Mouse (Mus musculus): Measurements from ENCODE around the gene Fmo5. TPM values are rescaled to one million over a fixed set of nuclear protein-coding genes. Genes with fewer than 3 reads are reported as not detected.

Gene Fmo5
- polyA plus RNA-seq (2011; ENCODE audit: insufficient read depth, insufficient read length, low read depth, missing spikeins) = 1.3 and 2.0 TPM in 2 replicates

GRCm38 (mm10) chr3:97628391-97629001 is at the start of gene Fmo5:
Gene Fmo5, plus strand, starts transcription at chr3:97628804.
- TF ChIP-seq CTCF (IDR thresholded peaks at IDR 0.05; ENCODE audit: low read depth, low read length) (no peak), EP300 (IDR thresholded peaks at IDR 0.05; ENCODE audit: insufficient read depth, low read depth, low read length) (no peak), POLR2A (IDR thresholded peaks at IDR 0.05; ENCODE audit: insufficient read depth, low read length) (no peak)
- Histone ChIP-seq H3K27me3 (ENCODE audit: control insufficient read depth, insufficient read depth, low read length, poor library complexity, severe bottlenecking) (no peaks in the 10 kb centered on the region), H3K9ac (ENCODE audit: low read depth, poor library complexity, severe bottlenecking) (no peak within 1 kb of the TSS; the same call in 1 of the 2 replicates), H3K27ac (ENCODE audit: insufficient read depth, low read length) (no peak within 1 kb of the TSS), H3K4me1 (ENCODE audit: control insufficient read depth, insufficient read depth, low read length) (no peaks in the 10 kb centered on the region), H3K9me3 (replicated peaks; ENCODE audit: control insufficient read depth, insufficient read depth, low read length, poor library complexity, severe bottlenecking) (no peaks in the 10 kb centered on the region), H3K4me3 (ENCODE audit: low read depth, low read length) (peak within 1 kb of the TSS; percentile 41), H3K36me3 (ENCODE audit: control insufficient read depth, insufficient read depth, low read length, poor library complexity, severe bottlenecking) (no peaks in the 10 kb centered on the region)

GRCm38 (mm10) chr3:97585383-97586160 is 43.0 kb upstream of the Fmo5 start:
- Histone ChIP-seq H3K4me3 (ENCODE audit: low read depth, low read length) (no peak overlapping the region), H3K27me3 (ENCODE audit: control insufficient read depth, insufficient read depth, low read length, poor library complexity, severe bottlenecking) (no peaks in the 10 kb centered on the region), H3K36me3 (ENCODE audit: control insufficient read depth, insufficient read depth, low read length, poor library complexity, severe bottlenecking) (no peaks in the 10 kb centered on the region), H3K4me1 (ENCODE audit: control insufficient read depth, insufficient read depth, low read length) (no peaks in the 10 kb centered on the region), H3K27ac (ENCODE audit: insufficient read depth, low read length) (no peak overlapping the region), H3K9me3 (replicated peaks; ENCODE audit: control insufficient read depth, insufficient read depth, low read length, poor library complexity, severe bottlenecking) (no peaks in the 10 kb centered on the region), H3K9ac (ENCODE audit: low read depth, poor library complexity, severe bottlenecking) (no peak overlapping the region)
- TF ChIP-seq CTCF (IDR thresholded peaks at IDR 0.05; ENCODE audit: low read depth, low read length) (peak; percentile 67), POLR2A (IDR thresholded peaks at IDR 0.05; ENCODE audit: insufficient read depth, low read length) (no peak)

GRCm38 (mm10) chr3:97587656-97588055 is 40.9 kb upstream of the Fmo5 start:
- Histone ChIP-seq H3K4me3 (ENCODE audit: low read depth, low read length) (no peak overlapping the region), H3K36me3 (ENCODE audit: control insufficient read depth, insufficient read depth, low read length, poor library complexity, severe bottlenecking) (no peaks in the 10 kb centered on the region; the same call in 1 of the 2 replicates), H3K27ac (ENCODE audit: insufficient read depth, low read length) (no peak overlapping the region), H3K4me1 (ENCODE audit: control insufficient read depth, insufficient read depth, low read length) (no peaks in the 10 kb centered on the region), H3K27me3 (ENCODE audit: control insufficient read depth, insufficient read depth, low read length, poor library complexity, severe bottlenecking) (no peaks in the 10 kb centered on the region), H3K9ac (ENCODE audit: low read depth, poor library complexity, severe bottlenecking) (no peak overlapping the region), H3K9me3 (replicated peaks; ENCODE audit: control insufficient read depth, insufficient read depth, low read length, poor library complexity, severe bottlenecking) (no peaks in the 10 kb centered on the region)
- no peak for TF ChIP-seq EP300 (IDR thresholded peaks at IDR 0.05; ENCODE audit: insufficient read depth, low read depth, low read length)
- no peak for TF ChIP-seq POLR2A (IDR thresholded peaks at IDR 0.05; ENCODE audit: insufficient read depth, low read length)
- TF ChIP-seq CTCF (IDR thresholded peaks at IDR 0.05; ENCODE audit: low read depth, low read length) = no peak

GRCm38 (mm10) chr3:97590699-97591098 is 37.9 kb upstream of the Fmo5 start:
- H3K4me1 ChIP-seq (ENCODE audit: control insufficient read depth, insufficient read depth, low read length) = no peaks in the 10 kb centered on the region
- no peak overlapping the region for H3K4me3 ChIP-seq (ENCODE audit: low read depth, low read length)
- no peaks in the 10 kb centered on the region; the same call in 1 of the 2 replicates for H3K36me3 ChIP-seq (ENCODE audit: control insufficient read depth, insufficient read depth, low read length, poor library complexity, severe bottlenecking)
- no peak overlapping the region for H3K27ac ChIP-seq (ENCODE audit: insufficient read depth, low read length)
- no peaks in the 10 kb centered on the region for H3K27me3 ChIP-seq (ENCODE audit: control insufficient read depth, insufficient read depth, low read length, poor library complexity, severe bottlenecking)
- no peak overlapping the region for H3K9ac ChIP-seq (ENCODE audit: low read depth, poor library complexity, severe bottlenecking)
- TF ChIP-seq EP300 (IDR thresholded peaks at IDR 0.05; ENCODE audit: insufficient read depth, low read depth, low read length) (no peak), CTCF (IDR thresholded peaks at IDR 0.05; ENCODE audit: low read depth, low read length) (no peak), POLR2A (IDR thresholded peaks at IDR 0.05; ENCODE audit: insufficient read depth, low read length) (no peak)
- H3K9me3 ChIP-seq (replicated peaks; ENCODE audit: control insufficient read depth, insufficient read depth, low read length, poor library complexity, severe bottlenecking) = no peaks in the 10 kb centered on the region

GRCm38 (mm10) chr3:97593089-97593488 is 35.5 kb upstream of the Fmo5 start:
- H3K9me3 ChIP-seq (replicated peaks; ENCODE audit: control insufficient read depth, insufficient read depth, low read length, poor library complexity, severe bottlenecking) = no peaks in the 10 kb centered on the region
- TF ChIP-seq CTCF (IDR thresholded peaks at IDR 0.05; ENCODE audit: low read depth, low read length) = no peak
- TF ChIP-seq EP300 (IDR thresholded peaks at IDR 0.05; ENCODE audit: insufficient read depth, low read depth, low read length) = no peak
- no peak for TF ChIP-seq POLR2A (IDR thresholded peaks at IDR 0.05; ENCODE audit: insufficient read depth, low read length)

GRCm38 (mm10) chr3:97594140-97594539 is 34.5 kb upstream of the Fmo5 start:
- H3K9me3 ChIP-seq (replicated peaks; ENCODE audit: control insufficient read depth, insufficient read depth, low read length, poor library complexity, severe bottlenecking) = no peaks in the 10 kb centered on the region
- no peak for TF ChIP-seq POLR2A (IDR thresholded peaks at IDR 0.05; ENCODE audit: insufficient read depth, low read length)
- TF ChIP-seq CTCF (IDR thresholded peaks at IDR 0.05; ENCODE audit: low read depth, low read length) = no peak
- no peak for TF ChIP-seq EP300 (IDR thresholded peaks at IDR 0.05; ENCODE audit: insufficient read depth, low read depth, low read length)
- no peak overlapping the region for H3K9ac ChIP-seq (ENCODE audit: low read depth, poor library complexity, severe bottlenecking)
- no peak overlapping the region for H3K27ac ChIP-seq (ENCODE audit: insufficient read depth, low read length)
- no peaks in the 10 kb centered on the region for H3K27me3 ChIP-seq (ENCODE audit: control insufficient read depth, insufficient read depth, low read length, poor library complexity, severe bottlenecking)
- peaks cover 3% of the 10 kb centered on the region for H3K36me3 ChIP-seq (ENCODE audit: control insufficient read depth, insufficient read depth, low read length, poor library complexity, severe bottlenecking)
- no peak overlapping the region for H3K4me3 ChIP-seq (ENCODE audit: low read depth, low read length)
- no peaks in the 10 kb centered on the region for H3K4me1 ChIP-seq (ENCODE audit: control insufficient read depth, insufficient read depth, low read length)

More at GRCm38 (mm10) chr3:97593089-97593488, 35.5 kb upstream of the Fmo5 start:
- H3K4me3 ChIP-seq (ENCODE audit: low read depth, low read length) = no peak overlapping the region
- peaks cover 3% of the 10 kb centered on the region for H3K36me3 ChIP-seq (ENCODE audit: control insufficient read depth, insufficient read depth, low read length, poor library complexity, severe bottlenecking)
- no peaks in the 10 kb centered on the region for H3K4me1 ChIP-seq (ENCODE audit: control insufficient read depth, insufficient read depth, low read length)
- H3K27ac ChIP-seq (ENCODE audit: insufficient read depth, low read length) = no peak overlapping the region
- no peaks in the 10 kb centered on the region for H3K27me3 ChIP-seq (ENCODE audit: control insufficient read depth, insufficient read depth, low read length, poor library complexity, severe bottlenecking)
- H3K9ac ChIP-seq (ENCODE audit: low read depth, poor library complexity, severe bottlenecking) = no peak overlapping the region
